Mouse (Mus musculus): ENCODE measurements around the gene Trim38. TPM values are rescaled to one million over a fixed set of nuclear protein-coding genes. Genes with fewer than 3 reads are reported as not detected.

Trim38 gene
- total RNA-seq, 1 experiment = 0.40 TPM

GRCm38 (mm10) chr13:23792520-23792919 lies 22.8 kb downstream of the Trim38 start:
- H3K27ac ChIP-seq (ENCODE audit: insufficient read depth, low read depth, low read length, poor library complexity, severe bottlenecking) = no peak overlapping the region
- TF ChIP-seq ZNF384 (IDR thresholded peaks at IDR 0.05; ENCODE audit: low read depth, low read length) (no peak), ZC3H11A (IDR thresholded peaks at IDR 0.05; ENCODE audit: borderline replicate concordance, low read depth, low read length) (peak; percentile 47; the same call in 1 of the 2 replicates), CHD2 (IDR thresholded peaks at IDR 0.05; ENCODE audit: low read depth, low read length) (no peak)
- in situ Hi-C loops (cut with MboI; ENCODE audit: low sequenced_read_pairs in 2 of 2, unreplicated experiment in 2 of 2) = loop anchor here in 1 of 2 experiments (25.0 kb wide), 1 partner anchor 520 kb away; no protein-coding TSS in a partner anchor
- H3K36me3 ChIP-seq (ENCODE audit: control insufficient read depth, insufficient read depth, low read length, poor library complexity, severe bottlenecking) = no peaks in the 10 kb centered on the region
- no peaks in the 10 kb centered on the region for H3K4me1 ChIP-seq (ENCODE audit: control insufficient read depth in 2 of 2, insufficient read depth in 2 of 2, low read length in 2 of 2, poor library complexity in 1 of 2)
- peak; percentile 26 for DNase-seq (ENCODE audit: low read depth, low spot score)
- H3K4me3 ChIP-seq (ENCODE audit: insufficient read depth in 1 of 2, low read depth in 1 of 2, low read length in 2 of 2, poor library complexity in 1 of 2, severe bottlenecking in 1 of 2) = no peak overlapping the region
- no peak overlapping the region for H3K9ac ChIP-seq (ENCODE audit: insufficient read depth, low read depth, low read length, poor library complexity, severe bottlenecking)
- no peaks in the 10 kb centered on the region for H3K9me3 ChIP-seq (ENCODE audit: control insufficient read depth, insufficient read depth, low read depth, low read length)

- in situ Hi-C loops (cut with MboI; ENCODE audit: low sequenced_read_pairs in 2 of 2, unreplicated experiment in 2 of 2) = loop anchor here in 1 of 2 experiments (25.0 kb wide), 1 partner anchor 513 kb away; no protein-coding TSS in a partner anchor
- no peak overlapping the region for H3K4me3 ChIP-seq (ENCODE audit: insufficient read depth in 1 of 2, low read depth in 1 of 2, low read length in 2 of 2, poor library complexity in 1 of 2, severe bottlenecking in 1 of 2)
- TF ChIP-seq CHD2 (IDR thresholded peaks at IDR 0.05; ENCODE audit: low read depth, low read length) (no peak), ZNF384 (IDR thresholded peaks at IDR 0.05; ENCODE audit: low read depth, low read length) (no peak), HCFC1 (IDR thresholded peaks at IDR 0.05; ENCODE audit: borderline replicate concordance, insufficient read depth, low read length) (no peak), ZC3H11A (IDR thresholded peaks at IDR 0.05; ENCODE audit: borderline replicate concordance, low read depth, low read length) (no peak), MAFK (IDR thresholded peaks at IDR 0.05; ENCODE audit: insufficient read depth, low read depth, low read length) (no peak)
- no peak for DNase-seq (ENCODE audit: low read depth, low spot score)
- H3K9me3 ChIP-seq (ENCODE audit: control insufficient read depth, insufficient read depth, low read depth, low read length) = no peaks in the 10 kb centered on the region
- H3K9ac ChIP-seq (ENCODE audit: insufficient read depth, low read depth, low read length, poor library complexity, severe bottlenecking) = no peak overlapping the region
- no peaks in the 10 kb centered on the region for H3K36me3 ChIP-seq (ENCODE audit: control insufficient read depth, insufficient read depth, low read length, poor library complexity, severe bottlenecking)
- no peak overlapping the region for H3K27ac ChIP-seq (ENCODE audit: insufficient read depth, low read depth, low read length, poor library complexity, severe bottlenecking)
- H3K4me1 ChIP-seq (ENCODE audit: control insufficient read depth in 2 of 2, insufficient read depth in 2 of 2, low read length in 2 of 2, poor library complexity in 1 of 2) = no peaks in the 10 kb centered on the region
Observed at GRCm38 (mm10) chr13:23799405-23799804, 29.7 kb downstream of the Trim38 start.

GRCm38 (mm10) chr13:23804532-23804931 lies 34.8 kb downstream of the Trim38 start:
- Histone ChIP-seq H3K36me3 (ENCODE audit: control insufficient read depth, insufficient read depth, low read length, poor library complexity, severe bottlenecking) (no peaks in the 10 kb centered on the region), H3K4me1 (ENCODE audit: control insufficient read depth in 2 of 2, insufficient read depth in 2 of 2, low read length in 2 of 2, poor library complexity in 1 of 2) (no peaks in the 10 kb centered on the region), H3K9me3 (ENCODE audit: control insufficient read depth, insufficient read depth, low read depth, low read length) (no peaks in the 10 kb centered on the region), H3K27ac (ENCODE audit: insufficient read depth, low read depth, low read length, poor library complexity, severe bottlenecking) (no peak overlapping the region), H3K4me3 (ENCODE audit: insufficient read depth in 1 of 2, low read depth in 1 of 2, low read length in 2 of 2, poor library complexity in 1 of 2, severe bottlenecking in 1 of 2) (no peak overlapping the region), H3K9ac (ENCODE audit: insufficient read depth, low read depth, low read length, poor library complexity, severe bottlenecking) (no peak overlapping the region)
- no peak for DNase-seq (ENCODE audit: low read depth, low spot score)
- in situ Hi-C loops (cut with MboI; ENCODE audit: low sequenced_read_pairs in 2 of 2, unreplicated experiment in 2 of 2) = no loop called here
- TF ChIP-seq ZC3H11A (IDR thresholded peaks at IDR 0.05; ENCODE audit: borderline replicate concordance, low read depth, low read length) = no peak
- TF ChIP-seq CHD2 (IDR thresholded peaks at IDR 0.05; ENCODE audit: low read depth, low read length) = no peak
- TF ChIP-seq HCFC1 (IDR thresholded peaks at IDR 0.05; ENCODE audit: borderline replicate concordance, insufficient read depth, low read length) = no peak
- no peak for TF ChIP-seq ZNF384 (IDR thresholded peaks at IDR 0.05; ENCODE audit: low read depth, low read length)
- no peak for TF ChIP-seq MAFK (IDR thresholded peaks at IDR 0.05; ENCODE audit: insufficient read depth, low read depth, low read length)

DNA sequence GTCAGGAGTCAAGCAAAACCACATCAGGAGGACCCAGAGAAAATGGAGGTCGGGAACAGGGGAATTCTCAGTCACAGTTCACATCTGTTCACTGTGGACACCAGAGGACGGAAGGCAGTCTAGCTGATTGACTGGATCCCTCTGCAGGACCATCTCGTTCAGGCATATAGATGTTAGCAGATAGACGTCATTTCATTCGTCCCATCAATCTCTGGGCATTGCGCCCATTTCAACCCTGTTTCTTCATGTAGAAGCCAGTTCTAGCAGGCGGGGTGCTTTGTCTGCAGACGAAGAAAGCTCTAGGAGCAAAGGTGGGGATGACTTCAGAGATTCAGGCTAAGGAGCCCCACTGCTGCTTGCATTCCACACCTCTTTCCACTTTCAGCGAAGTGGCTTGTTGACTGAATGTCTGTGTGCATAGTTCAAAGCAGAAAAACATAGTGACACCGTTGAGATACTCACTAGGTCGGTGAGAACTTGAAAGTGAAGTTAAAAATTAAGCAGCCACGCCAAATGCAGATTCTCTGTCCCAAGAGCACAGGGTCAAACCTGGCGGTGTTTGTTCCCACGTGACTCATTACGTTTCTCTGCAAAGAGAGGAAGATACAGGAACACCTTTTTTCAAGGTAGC lies 36.8 kb downstream of the Trim38 start, which contains the start of gene Slc17a2:
TSS of gene Slc17a2 (plus strand) at position 572 of the 631 bp plus-strand sequence.
- Histone ChIP-seq H3K4me3 (ENCODE audit: insufficient read depth in 1 of 2, low read depth in 1 of 2, low read length in 2 of 2, poor library complexity in 1 of 2, severe bottlenecking in 1 of 2) (no peak within 1 kb of the TSS), H3K9me3 (ENCODE audit: control insufficient read depth, insufficient read depth, low read depth, low read length) (no peaks in the 10 kb centered on the region), H3K27ac (ENCODE audit: insufficient read depth, low read depth, low read length, poor library complexity, severe bottlenecking) (no peak within 1 kb of the TSS), H3K9ac (ENCODE audit: insufficient read depth, low read depth, low read length, poor library complexity, severe bottlenecking) (no peak within 1 kb of the TSS; the same call in 1 of the 2 replicates), H3K36me3 (ENCODE audit: control insufficient read depth, insufficient read depth, low read length, poor library complexity, severe bottlenecking) (no peaks in the 10 kb centered on the region), H3K4me1 (ENCODE audit: control insufficient read depth in 2 of 2, insufficient read depth in 2 of 2, low read length in 2 of 2, poor library complexity in 1 of 2) (no peaks in the 10 kb centered on the region)
- TF ChIP-seq ZNF384 (IDR thresholded peaks at IDR 0.05; ENCODE audit: low read depth, low read length) (no peak), CHD2 (IDR thresholded peaks at IDR 0.05; ENCODE audit: low read depth, low read length) (no peak), HCFC1 (IDR thresholded peaks at IDR 0.05; ENCODE audit: borderline replicate concordance, insufficient read depth, low read length) (no peak), MAFK (IDR thresholded peaks at IDR 0.05; ENCODE audit: insufficient read depth, low read depth, low read length) (no peak), ZC3H11A (IDR thresholded peaks at IDR 0.05; ENCODE audit: borderline replicate concordance, low read depth, low read length) (no peak)
- DNase-seq (ENCODE audit: low read depth, low spot score) = no peak
- in situ Hi-C loops (cut with MboI; ENCODE audit: low sequenced_read_pairs in 2 of 2, unreplicated experiment in 2 of 2) = no loop called here

All from ES-E14 (cell line).